Mouse (Mus musculus) small intestine, adult 2 months (tissue): ENCODE results near the gene Pcmt1. TPM values are rescaled to one million over a fixed set of nuclear protein-coding genes. Genes with fewer than 3 reads are reported as not detected.

Experiments
- H3K27ac ChIP-seq: fragments of 200-500 bp; 2 replicates; pipeline ENCODE4 v1.5.1; 2012; ENCODE audit warnings: low read depth, low read length, control low read depth, inconsistent platforms; ENCODE audit not compliant: insufficient read depth
- H3K27me3 ChIP-seq: fragments of 200-500 bp; 2 replicates; pipeline ENCODE4 v1.6.1; 2012; ENCODE audit warnings: mild to moderate bottlenecking, moderate library complexity, low read length, inconsistent platforms; ENCODE audit not compliant: control insufficient read depth, insufficient read depth
- H3K36me3 ChIP-seq: fragments of 200-500 bp; 2 replicates; pipeline ENCODE4 v1.6.1; 2012; ENCODE audit warnings: mild to moderate bottlenecking, low read length, control low read depth, inconsistent platforms; ENCODE audit not compliant: control insufficient read depth, insufficient read depth
- H3K4me1 ChIP-seq: fragments of 200-500 bp; 2 replicates; pipeline ENCODE4 v1.6.1; 2012; ENCODE audit warnings: low read length, inconsistent platforms, mixed read lengths; ENCODE audit not compliant: control insufficient read depth, insufficient read depth, insufficient read length
- H3K4me3 ChIP-seq: fragments of 200-500 bp; 2 replicates; pipeline ENCODE4 v1.5.1; 2012; ENCODE audit warnings: low read depth, mild to moderate bottlenecking, control low read depth, inconsistent platforms, low read length, moderate library complexity
- CTCF ChIP-seq: fragments of 200-500 bp; IDR thresholded peaks from 2 replicates; pipeline ENCODE4 v1.5.1; 2012; ENCODE audit warnings: low read depth, mild to moderate bottlenecking, control low read depth, inconsistent platforms, low read length, moderate library complexity, mixed read lengths; ENCODE audit not compliant: insufficient replicate concordance, insufficient read length; ENCODE audit errors: extremely low read depth
- POLR2A ChIP-seq: fragments of 200-500 bp; IDR thresholded peaks from 2 replicates; pipeline ENCODE4 v1.6.1; 2012; ENCODE audit warnings: low read depth, mild to moderate bottlenecking, control low read depth, inconsistent platforms, low read length, moderate library complexity
- whole genome bisulfite sequencing: fragments of 180-500 bp; shearing (Covaris S2); methylation state at CpG from one replicate; pipeline ENCODE4 v1.1.7; 2018; 5-methylcytosine and 5-hydroxymethylcytosine counted together
- polyA plus RNA-seq: library from polyadenylated mRNA; depleted of rRNA; stranded (reverse); fragments of >200 nt; gene quantifications from 2 replicates; pipeline ENCODE4 v1.2.3, GENCODE M21; 2012

The Pcmt1 gene
- polyA plus RNA-seq, 1 experiment, result 14.7 TPM

DNA sequence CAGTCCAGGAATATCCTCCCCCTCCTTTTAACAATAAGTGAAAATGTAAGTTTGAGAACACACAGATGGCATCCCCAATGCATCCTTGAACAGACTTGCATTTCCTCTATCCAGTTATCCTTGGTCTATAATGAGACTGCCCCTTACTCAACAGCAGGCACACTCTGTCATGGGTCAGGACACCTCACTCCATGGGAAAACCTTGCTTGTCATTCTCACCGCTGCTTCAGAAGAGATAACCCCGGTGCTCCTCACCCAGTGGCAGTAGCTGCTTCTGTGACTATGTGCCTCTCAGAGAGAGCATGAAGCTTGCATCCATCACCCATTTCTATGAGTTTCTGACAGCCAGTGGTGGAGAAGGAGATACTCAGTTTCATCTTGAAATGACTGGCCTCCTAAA, 74.5 kb downstream of the Pcmt1 start:
- Histone ChIP-seq H3K27ac (no peak overlapping the region), H3K36me3 (no peaks in the 10 kb centered on the region), H3K4me1 (no peaks in the 10 kb centered on the region), H3K4me3 (no peak overlapping the region), H3K27me3 (no peaks in the 10 kb centered on the region)
- TF ChIP-seq POLR2A (no peak), CTCF (no peak)
- 81% methylated on average over 2 of the region's 2 CpGs for WGBS

DNA sequence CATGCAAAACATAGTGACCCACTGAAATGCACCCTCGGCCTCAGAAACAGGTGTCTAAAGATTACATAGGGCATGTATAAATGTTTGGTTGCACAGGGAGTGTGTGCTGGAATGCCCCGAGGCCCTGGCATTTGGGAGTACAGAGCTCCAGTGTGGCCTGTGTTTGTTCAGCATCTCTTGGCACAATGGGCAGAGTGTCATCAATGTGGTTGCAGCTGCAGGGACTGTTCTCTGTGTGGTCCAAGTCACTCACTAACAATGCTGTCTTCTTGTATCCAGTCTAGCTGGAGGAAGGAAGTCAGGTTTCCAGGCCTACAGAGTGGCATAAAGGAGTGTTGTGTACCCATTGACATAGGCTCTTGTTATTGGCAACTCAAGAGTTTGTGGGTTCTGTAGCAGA, 75.8 kb downstream of the Pcmt1 start:
- no peaks in the 10 kb centered on the region for H3K27me3 ChIP-seq
- H3K4me3 ChIP-seq, result no peak overlapping the region
- TF ChIP-seq POLR2A (no peak), CTCF (no peak)
- WGBS, result 67% methylated on average over 2 of the region's 2 CpGs
- no peaks in the 10 kb centered on the region for H3K36me3 ChIP-seq
- no peak overlapping the region for H3K27ac ChIP-seq
- no peaks in the 10 kb centered on the region for H3K4me1 ChIP-seq

DNA sequence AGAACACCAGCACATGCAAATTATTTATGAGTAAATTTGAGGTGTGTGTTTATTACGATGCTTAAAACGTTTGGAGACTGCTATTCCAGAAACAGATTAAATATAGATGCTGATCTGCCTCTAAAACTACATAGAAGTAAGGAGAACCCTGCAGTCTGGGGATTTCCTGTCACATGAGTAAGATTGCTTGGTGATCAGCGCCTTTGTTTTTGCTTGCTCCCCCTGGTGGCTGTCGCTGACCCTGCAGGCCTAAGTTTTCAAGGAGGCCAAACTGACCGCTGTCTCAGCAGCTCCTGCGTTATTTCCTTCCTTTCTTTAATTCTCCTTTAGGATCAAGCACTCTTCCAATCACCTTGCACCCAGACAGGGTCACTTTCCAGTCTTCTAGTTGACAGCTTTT, 80.3 kb downstream of the Pcmt1 start:
- H3K4me1 ChIP-seq, result no peaks in the 10 kb centered on the region
- H3K4me3 ChIP-seq, result no peak overlapping the region
- H3K36me3 ChIP-seq, result no peaks in the 10 kb centered on the region
- H3K27ac ChIP-seq, result no peak overlapping the region
- H3K27me3 ChIP-seq, result no peaks in the 10 kb centered on the region
- 8% methylated on average over 6 of the region's 6 CpGs for WGBS
- TF ChIP-seq CTCF (peak; percentile 94), POLR2A (no peak)

DNA sequence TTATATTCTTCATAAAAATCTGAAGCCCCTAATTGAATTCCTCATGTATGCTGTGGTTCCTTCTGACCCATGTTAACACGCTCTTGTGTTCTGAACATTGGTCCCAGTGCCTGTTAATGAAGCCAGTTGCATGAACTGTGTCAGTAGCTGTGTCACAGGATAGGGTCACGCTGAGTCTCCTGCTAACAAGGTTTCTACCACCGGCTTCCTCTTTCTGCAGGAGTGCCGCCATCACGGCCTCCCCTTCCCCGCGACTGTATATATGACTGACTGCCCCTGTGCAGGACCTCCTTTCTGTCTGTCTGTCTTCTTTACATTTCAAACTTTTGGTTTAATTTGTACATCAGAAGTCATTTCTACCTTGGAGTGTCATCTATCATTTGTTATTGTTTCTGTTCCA, 82.8 kb downstream of the Pcmt1 start:
- TF ChIP-seq CTCF (no peak), POLR2A (no peak)
- 71% methylated on average over 7 of the region's 7 CpGs for WGBS
- Histone ChIP-seq H3K4me3 (no peak overlapping the region), H3K27me3 (no peaks in the 10 kb centered on the region), H3K4me1 (no peaks in the 10 kb centered on the region), H3K27ac (no peak overlapping the region), H3K36me3 (no peaks in the 10 kb centered on the region)

DNA sequence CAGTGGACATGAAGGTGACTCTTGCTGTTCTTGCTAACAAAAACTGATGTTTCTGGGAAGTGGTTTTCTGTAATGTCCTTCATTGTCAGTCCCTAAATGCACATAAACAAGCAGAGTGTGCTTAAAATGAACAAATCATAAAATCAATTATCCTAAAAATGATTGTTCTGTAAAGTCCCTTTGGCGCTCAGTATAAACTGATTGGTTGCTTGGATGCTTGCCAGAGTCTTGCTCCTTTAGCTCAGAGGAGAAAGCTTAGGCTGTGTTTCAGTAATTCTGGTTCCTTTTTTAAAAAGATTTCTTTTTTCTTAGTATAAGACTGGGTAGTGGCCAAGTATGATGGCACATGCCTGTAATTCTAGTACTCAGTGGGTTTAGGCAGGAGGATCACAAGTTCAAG, 84.7 kb downstream of the Pcmt1 start:
- no peak overlapping the region for H3K4me3 ChIP-seq
- WGBS, result 41% methylated on average over 1 of the region's 1 CpGs
- no peaks in the 10 kb centered on the region for H3K36me3 ChIP-seq
- H3K27me3 ChIP-seq, result peaks cover 4% of the 10 kb centered on the region; the same call in 1 of the 2 replicates
- TF ChIP-seq POLR2A (no peak), CTCF (no peak)
- H3K27ac ChIP-seq, result no peak overlapping the region
- no peaks in the 10 kb centered on the region for H3K4me1 ChIP-seq

DNA sequence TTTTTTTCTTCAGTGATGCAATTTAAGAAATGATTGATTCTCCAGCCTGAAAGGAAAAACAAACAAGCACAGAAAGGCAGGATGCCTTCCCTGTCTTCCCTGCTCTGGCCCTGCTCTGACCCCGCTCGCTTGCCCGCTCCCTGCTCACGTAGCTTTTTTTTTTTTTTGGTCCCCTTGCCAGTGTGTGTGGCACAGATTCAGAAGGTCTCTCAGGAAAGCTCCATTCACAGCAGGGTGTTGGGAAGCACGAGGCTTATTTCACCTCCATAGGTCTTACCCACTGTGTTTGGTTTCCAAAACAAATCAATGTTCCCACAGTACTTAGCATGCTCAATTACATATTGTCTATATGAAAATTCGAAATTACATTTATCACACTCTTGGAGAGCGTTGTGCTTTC, 86.1 kb downstream of the Pcmt1 start:
- WGBS, result 37% methylated on average over 7 of the region's 7 CpGs
- Histone ChIP-seq H3K4me3 (no peak overlapping the region), H3K36me3 (no peaks in the 10 kb centered on the region), H3K27ac (no peak overlapping the region), H3K4me1 (peaks cover 5% of the 10 kb centered on the region), H3K27me3 (peaks cover 11% of the 10 kb centered on the region; the same call in 1 of the 2 replicates)
- TF ChIP-seq CTCF, result no peak
- no peak for TF ChIP-seq POLR2A

DNA sequence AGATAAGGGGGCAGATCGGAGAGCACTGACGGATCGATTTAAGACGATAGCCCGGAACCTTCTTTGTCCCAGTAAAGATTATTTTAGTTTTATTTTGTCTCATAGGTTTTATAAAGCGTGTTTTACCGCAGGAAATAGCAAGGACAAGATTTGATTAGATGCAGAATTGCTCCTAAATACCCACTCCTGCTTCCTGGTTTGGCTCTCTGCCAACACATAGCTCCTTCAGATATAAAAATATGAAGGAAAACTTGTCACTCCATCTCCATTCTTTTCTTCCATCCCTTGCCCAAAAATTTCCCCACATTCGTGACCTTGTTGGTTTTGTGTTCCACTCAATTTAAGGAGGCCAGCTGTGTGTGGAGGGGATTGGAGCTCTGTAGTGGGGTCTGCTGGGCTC, 90.1 kb downstream of the Pcmt1 start:
- TF ChIP-seq CTCF, result no peak
- no peak for TF ChIP-seq POLR2A
- peaks cover 5% of the 10 kb centered on the region for H3K4me1 ChIP-seq
- no peak overlapping the region for H3K27ac ChIP-seq
- no peak overlapping the region for H3K4me3 ChIP-seq
- H3K36me3 ChIP-seq, result no peaks in the 10 kb centered on the region
- H3K27me3 ChIP-seq, result peaks cover 11% of the 10 kb centered on the region; the same call in 1 of the 2 replicates
- 10% methylated on average over 8 of the region's 8 CpGs for WGBS

DNA sequence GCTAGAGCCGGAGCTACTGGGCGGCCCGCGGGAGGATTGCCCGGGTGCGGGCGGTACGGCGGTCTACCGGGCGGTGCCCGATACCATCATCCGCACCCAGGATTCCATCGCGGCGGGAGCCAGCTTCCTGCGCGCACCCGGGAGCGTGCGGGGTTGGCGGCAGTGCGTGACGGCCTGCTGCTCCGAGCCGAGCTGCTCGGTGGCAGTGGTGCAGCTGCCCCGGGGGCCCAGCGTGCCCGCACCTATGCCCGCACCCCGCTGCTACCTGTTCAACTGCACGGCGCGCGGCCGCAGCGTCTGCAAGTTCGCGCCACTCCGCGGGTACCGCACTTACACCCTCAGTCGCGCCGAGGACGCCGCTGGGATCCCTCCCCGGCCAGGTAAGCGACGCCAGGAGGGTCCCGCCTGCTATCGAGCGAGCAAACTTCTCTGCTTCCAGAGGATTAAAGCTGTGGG, 90.7 kb downstream of the Pcmt1 start:
- under 1% methylated on average over 54 of the region's 54 CpGs for WGBS
- Histone ChIP-seq H3K27me3 (peaks cover 11% of the 10 kb centered on the region; the same call in 1 of the 2 replicates), H3K36me3 (no peaks in the 10 kb centered on the region), H3K4me3 (peak overlapping the region; percentile 78), H3K4me1 (peaks cover 5% of the 10 kb centered on the region), H3K27ac (no peak overlapping the region)
- no peak for TF ChIP-seq POLR2A
- no peak for TF ChIP-seq CTCF
